Mouse (Mus musculus) layer of hippocampus, postnatal 10 days (tissue): ENCODE results near the gene Nxf3. TPM values are rescaled to one million over a fixed set of nuclear protein-coding genes. Genes with fewer than 3 reads are reported as not detected.

Experiments
- total RNA-seq, 2 experiments: library from RNA; stranded (reverse); gene quantifications; 2 replicates each; pipeline ENCODE4 v1.2.3; 2021

The Nxf3 gene
- total RNA-seq, 2 experiments from 2014 or later: 0.32 TPM; not detected in 1

Other genes starting within 250 kb of the Nxf3 start
- 100 to 1,000 TPM; 151 to 199 TPM for gene Gprasp2, start 246.2 kb downstream of the Nxf3 start, total RNA-seq
- gene Arxes2, start 91.4 kb downstream of the Nxf3 start, total RNA-seq: 100 to 1,000 TPM; 104 to 120 TPM
- 100 to 1,000 TPM in 1 of 2 experiments, 10 to 100 TPM in 1; 93.9 to 107 TPM for gene Arxes1, start 51.9 kb downstream of the Nxf3 start, total RNA-seq
- 100 to 1,000 TPM; 405 to 444 TPM for gene Bex2, start 17.0 kb downstream of the Nxf3 start, total RNA-seq
- gene Bex4, start 53.7 kb upstream of the Nxf3 start, total RNA-seq: 10 to 100 TPM; 45.2 to 52.6 TPM
- gene Tceal8, start 87.1 kb upstream of the Nxf3 start, total RNA-seq: 10 to 100 TPM; 41.3 to 49.0 TPM
- 100 to 1,000 TPM; 105 to 125 TPM for gene Tceal5, start 118.6 kb upstream of the Nxf3 start, total RNA-seq
- 1 to 10 TPM; 3.2 to 3.9 TPM for gene Tceal7, start 129.5 kb upstream of the Nxf3 start, total RNA-seq
- 100 to 1,000 TPM; 138 to 153 TPM for gene Bex1, start 130.3 kb upstream of the Nxf3 start, total RNA-seq
- gene Tceal9, start 159.8 kb upstream of the Nxf3 start, total RNA-seq: 10 to 100 TPM; 89.6 to 99.8 TPM
- 100 to 1,000 TPM; 396 to 461 TPM for gene Bex3, start 185.0 kb upstream of the Nxf3 start, total RNA-seq